ENCODE assay signal across 11 mouse cellular contexts in the genomic region with DNA sequence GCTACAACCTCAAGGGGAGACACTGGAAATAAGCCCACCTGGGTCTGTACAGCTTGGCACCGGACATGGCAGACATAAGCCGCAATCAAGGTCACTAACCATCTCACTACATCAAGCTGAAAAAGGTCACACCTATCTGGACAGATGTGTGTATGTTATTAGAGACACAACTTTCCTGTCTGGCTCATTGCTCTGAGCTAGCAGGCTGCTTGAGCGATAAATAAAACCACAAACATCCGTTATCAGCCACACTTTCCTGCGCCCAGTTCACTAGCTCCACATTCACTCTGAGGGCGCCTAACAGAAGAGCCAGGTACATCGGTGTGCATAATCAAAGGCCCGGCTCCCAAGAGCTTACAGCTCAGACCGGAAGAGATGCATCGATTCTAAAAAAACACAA. TPM values are rescaled to one million over a fixed set of nuclear protein-coding genes. Genes with fewer than 3 reads are reported as not detected.
DNase-seq lines count a peak whose midpoint lies in the region; ATAC-seq lines count a peak whose summit lies in the region.
"Had no signal": no experiment of that assay in that cellular context is flagged by ENCODE, and none has a peak within 500 bp of the region (broad histone marks: within the 10 kb centered on the region; RNA-seq: fewer than 3 reads in every experiment).

No protein-coding gene starts in this region.

- H3K36me3 ChIP-seq in heart, embryonic 10.5 days: no peaks in the 10 kb centered on the region
- no peaks in the 10 kb centered on the region for H3K36me3 ChIP-seq in lung, embryonic 15.5 days
- H3K36me3 ChIP-seq in liver, embryonic 15.5 days (replicated peaks): no peaks in the 10 kb centered on the region

- no peaks in the 10 kb centered on the region for H3K9me3 ChIP-seq in heart, embryonic 10.5 days
- no peaks in the 10 kb centered on the region for H3K9me3 ChIP-seq in lung, embryonic 15.5 days
- H3K9me3 ChIP-seq in liver, embryonic 15.5 days (replicated peaks): no peaks in the 10 kb centered on the region

- H3K4me3 ChIP-seq in heart, embryonic 10.5 days: peak overlapping the region; percentile 70; the same call in 1 of the 2 replicates
- H3K4me3 ChIP-seq in lung, embryonic 15.5 days: no peak overlapping the region
- H3K4me3 ChIP-seq in liver, embryonic 15.5 days (replicated peaks): no peak overlapping the region

- peaks cover 15% of the 10 kb centered on the region for H3K4me1 ChIP-seq in heart, embryonic 10.5 days
- H3K4me1 ChIP-seq in lung, embryonic 15.5 days: no peaks in the 10 kb centered on the region
- peaks cover 3% of the 10 kb centered on the region for H3K4me1 ChIP-seq in liver, embryonic 15.5 days (replicated peaks)

- 0 out of 2 replicates have a peak overlapping the region, but pooled peaks have one; percentile 85 for H3K4me2 ChIP-seq in lung, embryonic 15.5 days
- H3K4me2 ChIP-seq in liver, embryonic 15.5 days: 0 out of 2 replicates have a peak overlapping the region, but pooled peaks have one; percentile 51

- H3K27ac ChIP-seq in heart, embryonic 10.5 days: no peak overlapping the region
- H3K27ac ChIP-seq in lung, embryonic 15.5 days: no peak overlapping the region
- no peak overlapping the region for H3K27ac ChIP-seq in liver, embryonic 15.5 days (replicated peaks)

- WGBS in heart, embryonic 10.5 days: 33% methylated on average over 10 of the region's 10 CpGs
- WGBS in lung, embryonic 15.5 days: 28% methylated on average over 10 of the region's 10 CpGs
- WGBS in liver, embryonic 15.5 days (ENCODE audit: insufficient replicate concordance): 13% methylated on average over 10 of the region's 10 CpGs

- intact Hi-C loops in heart, postnatal 25 days (cut with DNase I): no loop called here

- peaks cover 66% of the 10 kb centered on the region for H3K27me3 ChIP-seq in heart, embryonic 10.5 days (ENCODE audit: insufficient read depth, poor library complexity, severe bottlenecking)
- peaks cover 52% of the 10 kb centered on the region for H3K27me3 ChIP-seq in lung, embryonic 15.5 days
- H3K27me3 ChIP-seq in liver, embryonic 15.5 days: peaks cover 73% of the 10 kb centered on the region

- no peak for DNase-seq in heart, embryonic 10.5 days (ENCODE audit: low spot score)
- DNase-seq in heart, postnatal 25 days (ENCODE audit: low spot score): no peak
- no peak for DNase-seq in lung, postnatal 25 days (ENCODE audit: low spot score)
- no peak for DNase-seq in thymus, postnatal 10 days (ENCODE audit: low spot score in 2 of 2)
- DNase-seq: heart, adult 11 months; thymus, adult 2 months had no signal

- no peak for ATAC-seq in lung, embryonic 15.5 days (ENCODE audit: borderline replicate concordance, extremely low read depth, low FRiP score, low TSS enrichment)
- ATAC-seq in hematopoietic stem cell, adult 5-6 weeks (replicated peaks in 1 of 2; ENCODE audit: insufficient read depth in 1 of 2, low FRiP score in 2 of 2, low TSS enrichment in 1 of 2, low read depth in 1 of 2, poor library complexity in 2 of 2, severe bottlenecking in 2 of 2): peak; percentile 42 to 47; a peak in 2 of 4 replicates
- no peak for ATAC-seq in liver, embryonic 15.5 days (ENCODE audit: insufficient read depth)
- ATAC-seq in inflammation-experienced regulatory T-cells, adult 6 months: no peak
- ATAC-seq: activated CD4-positive, CD25-positive, alpha-beta regulatory T cell, adult 4 months had no signal

- H3K9ac ChIP-seq in lung, embryonic 15.5 days: no peak overlapping the region
- H3K9ac ChIP-seq in liver, embryonic 15.5 days: no peak overlapping the region

RNA-seq across cellular contexts. Expression of a gene that starts 0.8 kb away (rescaled TPM):
- polyA plus RNA-seq in heart, embryonic 10.5 days (2016; fragmentation: Nextera tagmentation; extraction: Ambion mirVana): 1.00 and 1.1 TPM in 2 replicates
- under 1 TPM; 0.20 to 0.23 TPM for total RNA-seq in heart, postnatal 25 days (2021)
- 0.05 and 0.06 TPM in 2 replicates for polyA plus RNA-seq in lung, embryonic 15.5 days (2015; fragmentation: Nextera tagmentation; extraction: Ambion mirVana)
- 0.06 TPM in 1 of 2 replicates, not detected in the other for total RNA-seq in hematopoietic stem cell, adult 5-6 weeks (2017)
- 0.08 TPM in 1 of 2 replicates, not detected in the other for polyA plus RNA-seq in liver, embryonic 15.5 days (2015; fragmentation: Nextera tagmentation; extraction: Ambion mirVana)
- polyA plus RNA-seq in inflammation-experienced regulatory T-cells, adult 6 months (2017; shearing (Covaris generic)): not detected
- polyA plus RNA-seq: activated CD4-positive, CD25-positive, alpha-beta regulatory T cell, adult 4 months had no signal

Comparison
In these comparisons a context has a peak if more than half of its experiments do, and no peak if none do; other contexts are left out.
1. ATAC-seq: peak in hematopoietic stem cell, adult 5-6 weeks (2 of 2); none in lung, embryonic 15.5 days (single experiment), liver, embryonic 15.5 days (single experiment) and inflammation-experienced regulatory T-cells, adult 6 months (single experiment).